Mouse (Mus musculus) liver, adult 2 months (tissue): ENCODE measurements at regions not wholly inside any gene's neighbourhood (a gene's known extent, or its start where the extent isn't known, plus 50 kb on each side); places are given as distances from the start of the nearest gene placed in this dataset.

ENCODE experiments used
- CTCF ChIP-seq: fragments of 200-500 bp; IDR thresholded peaks from 2 replicates; pipeline ENCODE4 v1.5.1; 2011; ENCODE audit warnings: low read depth, low read length, control low read depth
- POLR2A ChIP-seq: fragments of 200-500 bp; IDR thresholded peaks from 2 replicates; pipeline ENCODE4 v1.6.1; 2011; ENCODE audit warnings: low read length, control low read depth; ENCODE audit not compliant: insufficient read depth; ENCODE audit errors: extremely low read depth

GRCm38 (mm10) chr9:71035286-71035685 lies 83.3 kb upstream of the Lipc start:
- no peak for TF ChIP-seq CTCF
- no peak for TF ChIP-seq POLR2A
